Mouse (Mus musculus) skeletal muscle tissue, adult 2 months (tissue): ENCODE results near the gene P2rx6.

ENCODE experiments used
- DNase-seq: peaks from one replicate; pipeline ENCODE4 v3.0.0-alpha.2; 2012; ENCODE audit warnings: low read depth, low spot score

Gene P2rx6

DNA sequence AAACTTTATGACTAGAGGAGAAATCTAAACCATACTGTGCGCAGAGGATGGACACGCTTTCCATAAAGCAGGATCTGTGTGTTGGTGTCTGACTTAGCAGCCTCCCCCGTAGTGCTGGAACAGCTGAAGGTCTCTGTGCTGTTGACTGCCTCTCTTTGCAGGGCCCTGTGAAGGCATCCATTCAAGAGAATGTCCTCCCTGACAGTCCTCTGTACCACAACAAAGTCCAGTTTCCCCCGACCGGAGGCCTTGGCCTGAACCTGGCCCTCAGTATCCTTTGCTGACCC lies 64.5 kb downstream of the P2rx6 start:
- DNase-seq: no peak
